Mouse (Mus musculus): ENCODE results near the gene Bbof1. TPM values are rescaled to one million over a fixed set of nuclear protein-coding genes. Genes with fewer than 3 reads are reported as not detected.
A peak's percentile ranks its signal among the peaks of the same experiment; 100 is the strongest.

The Bbof1 gene
- polyA plus RNA-seq, 1 experiment from 2014 or later, result 2.1 TPM

- 90% methylated on average over 3 of the region's 3 CpGs for WGBS
- ATAC-seq (ENCODE audit: low read depth), result no peak
- Histone ChIP-seq H3K9me3 (ENCODE audit: control insufficient read depth, low read length) (no peaks in the 10 kb centered on the region), H3K36me3 (ENCODE audit: control insufficient read depth, insufficient read depth, low read length) (peaks cover 60% of the 10 kb centered on the region), H3K4me3 (ENCODE audit: low read depth, low read length) (no peak overlapping the region), H3K9ac (ENCODE audit: low read depth, low read length) (no peak overlapping the region), H3K27me3 (replicated peaks; ENCODE audit: control insufficient read depth, insufficient read depth, low read length) (no peaks in the 10 kb centered on the region), H3K4me2 (ENCODE audit: low read depth, low read length) (no peak overlapping the region), H3K4me1 (ENCODE audit: control insufficient read depth, insufficient read depth, low read length) (no peaks in the 10 kb centered on the region), H3K27ac (replicated peaks; ENCODE audit: low read depth, low read length) (no peak overlapping the region)
- no peak for DNase-seq (ENCODE audit: low spot score)
Measured at GRCm38 (mm10) chr12:84462856-84463255, 54.0 kb downstream of the Bbof1 start.

GRCm38 (mm10) chr12:84468701-84469100 is 59.8 kb downstream of the Bbof1 start:
- no peak overlapping the region for H3K9ac ChIP-seq (ENCODE audit: low read depth, low read length)
- H3K27ac ChIP-seq (replicated peaks; ENCODE audit: low read depth, low read length), result no peak overlapping the region
- H3K4me3 ChIP-seq (ENCODE audit: low read depth, low read length), result no peak overlapping the region
- DNase-seq (ENCODE audit: low spot score) (peak; percentile 62), ATAC-seq (ENCODE audit: low read depth) (no peak)
- no peaks in the 10 kb centered on the region for H3K9me3 ChIP-seq (ENCODE audit: control insufficient read depth, low read length)
- no peak overlapping the region for H3K4me2 ChIP-seq (ENCODE audit: low read depth, low read length)
- no peaks in the 10 kb centered on the region for H3K4me1 ChIP-seq (ENCODE audit: control insufficient read depth, insufficient read depth, low read length)
- H3K27me3 ChIP-seq (replicated peaks; ENCODE audit: control insufficient read depth, insufficient read depth, low read length), result no peaks in the 10 kb centered on the region
- WGBS, result 0% methylated on average over 1 of the region's 1 CpGs
- H3K36me3 ChIP-seq (ENCODE audit: control insufficient read depth, insufficient read depth, low read length), result peaks cover 33% of the 10 kb centered on the region

- H3K4me2 ChIP-seq (ENCODE audit: low read depth, low read length), result no peak overlapping the region
- no peaks in the 10 kb centered on the region for H3K4me1 ChIP-seq (ENCODE audit: control insufficient read depth, insufficient read depth, low read length)
- 86% methylated on average over 7 of the region's 7 CpGs for WGBS
- H3K4me3 ChIP-seq (ENCODE audit: low read depth, low read length), result no peak overlapping the region
- peaks cover 8% of the 10 kb centered on the region; the same call in 1 of the 2 replicates for H3K36me3 ChIP-seq (ENCODE audit: control insufficient read depth, insufficient read depth, low read length)
- H3K27ac ChIP-seq (replicated peaks; ENCODE audit: low read depth, low read length), result no peak overlapping the region
- no peak for ATAC-seq (ENCODE audit: low read depth)
- no peak for DNase-seq (ENCODE audit: low spot score)
- H3K9me3 ChIP-seq (ENCODE audit: control insufficient read depth, low read length), result no peaks in the 10 kb centered on the region
- H3K9ac ChIP-seq (ENCODE audit: low read depth, low read length), result no peak overlapping the region
- H3K27me3 ChIP-seq (replicated peaks; ENCODE audit: control insufficient read depth, insufficient read depth, low read length), result no peaks in the 10 kb centered on the region
Measured at GRCm38 (mm10) chr12:84478937-84479336, 70.1 kb downstream of the Bbof1 start.

- Histone ChIP-seq H3K9ac (ENCODE audit: low read depth, low read length) (no peak overlapping the region), H3K9me3 (ENCODE audit: control insufficient read depth, low read length) (no peaks in the 10 kb centered on the region), H3K27me3 (replicated peaks; ENCODE audit: control insufficient read depth, insufficient read depth, low read length) (no peaks in the 10 kb centered on the region), H3K4me3 (ENCODE audit: low read depth, low read length) (no peak overlapping the region), H3K4me1 (ENCODE audit: control insufficient read depth, insufficient read depth, low read length) (no peaks in the 10 kb centered on the region), H3K4me2 (ENCODE audit: low read depth, low read length) (no peak overlapping the region), H3K36me3 (ENCODE audit: control insufficient read depth, insufficient read depth, low read length) (no peaks in the 10 kb centered on the region), H3K27ac (replicated peaks; ENCODE audit: low read depth, low read length) (no peak overlapping the region)
- DNase-seq (ENCODE audit: low spot score), result no peak
- 58% methylated on average over 2 of the region's 2 CpGs for WGBS
- ATAC-seq (ENCODE audit: low read depth), result no peak
Measured at GRCm38 (mm10) chr12:84481251-84481650, 72.4 kb downstream of the Bbof1 start.

GRCm38 (mm10) chr12:84482778-84483585 is 74.1 kb downstream of the Bbof1 start:
- Histone ChIP-seq H3K27me3 (replicated peaks; ENCODE audit: control insufficient read depth, insufficient read depth, low read length) (no peaks in the 10 kb centered on the region), H3K4me2 (ENCODE audit: low read depth, low read length) (no peak overlapping the region), H3K36me3 (ENCODE audit: control insufficient read depth, insufficient read depth, low read length) (no peaks in the 10 kb centered on the region), H3K9me3 (ENCODE audit: control insufficient read depth, low read length) (no peaks in the 10 kb centered on the region), H3K27ac (replicated peaks; ENCODE audit: low read depth, low read length) (no peak overlapping the region), H3K9ac (ENCODE audit: low read depth, low read length) (no peak overlapping the region), H3K4me1 (ENCODE audit: control insufficient read depth, insufficient read depth, low read length) (no peaks in the 10 kb centered on the region), H3K4me3 (ENCODE audit: low read depth, low read length) (no peak overlapping the region)
- DNase-seq (ENCODE audit: low spot score), result no peak
- 85% methylated on average over 14 of the region's 14 CpGs for WGBS
- no peak for ATAC-seq (ENCODE audit: low read depth)

- Histone ChIP-seq H3K4me3 (ENCODE audit: low read depth, low read length) (no peak overlapping the region), H3K4me2 (ENCODE audit: low read depth, low read length) (no peak overlapping the region), H3K9ac (ENCODE audit: low read depth, low read length) (no peak overlapping the region), H3K4me1 (ENCODE audit: control insufficient read depth, insufficient read depth, low read length) (no peaks in the 10 kb centered on the region), H3K27ac (replicated peaks; ENCODE audit: low read depth, low read length) (no peak overlapping the region), H3K9me3 (ENCODE audit: control insufficient read depth, low read length) (no peaks in the 10 kb centered on the region), H3K36me3 (ENCODE audit: control insufficient read depth, insufficient read depth, low read length) (no peaks in the 10 kb centered on the region), H3K27me3 (replicated peaks; ENCODE audit: control insufficient read depth, insufficient read depth, low read length) (no peaks in the 10 kb centered on the region)
- peak; percentile 90 for ATAC-seq (ENCODE audit: low read depth)
- WGBS, result 46% methylated on average over 8 of the region's 8 CpGs
- peak; percentile 84 for DNase-seq (ENCODE audit: low spot score)
Measured at GRCm38 (mm10) chr12:84487324-84488056, 78.6 kb downstream of the Bbof1 start.

Other genes starting within 250 kb of the Bbof1 start
- gene Elmsan1, start 190.2 kb upstream of the Bbof1 start, polyA plus RNA-seq (2014; fragmentation: Nextera tagmentation; extraction: Ambion mirVana), result 9.4 and 9.8 TPM in 2 replicates
- gene Ptgr2, start 123.8 kb upstream of the Bbof1 start, polyA plus RNA-seq (2014; fragmentation: Nextera tagmentation; extraction: Ambion mirVana), result 18.8 and 22.5 TPM in 2 replicates
- 64.7 and 69.9 TPM in 2 replicates for gene Zfp410, start 92.2 kb upstream of the Bbof1 start, polyA plus RNA-seq (2014; fragmentation: Nextera tagmentation; extraction: Ambion mirVana)
- 34.0 and 41.1 TPM in 2 replicates for gene Coq6, start 47.4 kb upstream of the Bbof1 start, polyA plus RNA-seq (2014; fragmentation: Nextera tagmentation; extraction: Ambion mirVana)
- gene Fam161b, start 47.2 kb upstream of the Bbof1 start, polyA plus RNA-seq (2014; fragmentation: Nextera tagmentation; extraction: Ambion mirVana), result 2.5 and 2.6 TPM in 2 replicates
- 19.0 and 20.1 TPM in 2 replicates for gene Entpd5, start within 50 bp of the Bbof1 start, polyA plus RNA-seq (2014; fragmentation: Nextera tagmentation; extraction: Ambion mirVana)
- gene Rnf113a2, start 8.1 kb downstream of the Bbof1 start, polyA plus RNA-seq (2014; fragmentation: Nextera tagmentation; extraction: Ambion mirVana), result 22.5 and 24.3 TPM in 2 replicates
- 37.4 and 38.7 TPM in 2 replicates for gene Aldh6a1, start 41.9 kb downstream of the Bbof1 start, polyA plus RNA-seq (2014; fragmentation: Nextera tagmentation; extraction: Ambion mirVana)
- gene Lin52, start 42.4 kb downstream of the Bbof1 start, polyA plus RNA-seq (2014; fragmentation: Nextera tagmentation; extraction: Ambion mirVana), result 20.2 and 21.8 TPM in 2 replicates
- 0.10 and 0.43 TPM in 2 replicates for gene Vsx2, start 160.7 kb downstream of the Bbof1 start, polyA plus RNA-seq (2014; fragmentation: Nextera tagmentation; extraction: Ambion mirVana)
- 6.9 and 10.2 TPM in 2 replicates for gene Abcd4, start 208.3 kb downstream of the Bbof1 start, polyA plus RNA-seq (2014; fragmentation: Nextera tagmentation; extraction: Ambion mirVana)
- not detected in 2 replicates for gene Vrtn, start 231.9 kb downstream of the Bbof1 start, polyA plus RNA-seq (2014; fragmentation: Nextera tagmentation; extraction: Ambion mirVana)

All from embryonic facial prominence, embryonic 14.5 days (tissue).